Mouse (Mus musculus): ENCODE results near the gene H2-M10.6.

H2-M10.6 gene

GRCm38 (mm10) chr17:36856236-36856635 is 44.3 kb downstream of the H2-M10.6 start:
- DNase-seq (ENCODE audit: low read depth, low spot score) = no peak
- no peaks in the 10 kb centered on the region for H3K27me3 ChIP-seq (ENCODE audit: control insufficient read depth, insufficient read depth, low read length, poor library complexity, severe bottlenecking)
- peaks cover 23% of the 10 kb centered on the region for H3K36me3 ChIP-seq (ENCODE audit: control insufficient read depth, insufficient read depth, low read length, poor library complexity, severe bottlenecking)

- H3K27me3 ChIP-seq (ENCODE audit: control insufficient read depth, insufficient read depth, low read length, poor library complexity, severe bottlenecking) = no peaks in the 10 kb centered on the region
- H3K36me3 ChIP-seq (ENCODE audit: control insufficient read depth, insufficient read depth, low read length, poor library complexity, severe bottlenecking) = peaks cover 20% of the 10 kb centered on the region
- no peak for DNase-seq (ENCODE audit: low read depth, low spot score)
Observed at GRCm38 (mm10) chr17:36858181-36858580, 46.2 kb downstream of the H2-M10.6 start.

- no peaks in the 10 kb centered on the region for H3K27me3 ChIP-seq (ENCODE audit: control insufficient read depth, insufficient read depth, low read length, poor library complexity, severe bottlenecking)
- H3K36me3 ChIP-seq (ENCODE audit: control insufficient read depth, insufficient read depth, low read length, poor library complexity, severe bottlenecking) = peaks cover 14% of the 10 kb centered on the region
- no peak for DNase-seq (ENCODE audit: low read depth, low spot score)
Observed at GRCm38 (mm10) chr17:36861680-36862079, 49.7 kb downstream of the H2-M10.6 start.

Data from splenic B cell, adult 2 months (primary cell).